22 mouse cellular contexts compared by ENCODE assay signal in genomic region chr4:24799037-24799436, GRCm38 (mm10). TPM values are rescaled to one million over a fixed set of nuclear protein-coding genes. Genes with fewer than 3 reads are reported as not detected.
DNase-seq lines count a peak whose midpoint lies in the region; ATAC-seq and TF ChIP-seq lines count a peak whose summit lies in the region.
"Had no signal": no experiment of that assay in that cellular context is flagged by ENCODE, and none has a peak within 500 bp of the region (broad histone marks: within the 10 kb centered on the region; RNA-seq: fewer than 3 reads in every experiment).

No protein-coding gene starts in this region.

- no peaks in the 10 kb centered on the region for H3K27me3 ChIP-seq in intestine, embryonic 15.5 days (replicated peaks)
- H3K27me3 ChIP-seq in intestine, postnatal 0 days (replicated peaks; ENCODE audit: control insufficient read depth, insufficient read depth, low read length): no peaks in the 10 kb centered on the region
- H3K27me3 ChIP-seq in liver, embryonic 11.5 days (replicated peaks; ENCODE audit: control insufficient read depth, insufficient read depth, low read length): no peaks in the 10 kb centered on the region
- H3K27me3 ChIP-seq: embryonic facial prominence, embryonic 13.5 days; kidney, embryonic 15.5 days; midbrain, embryonic 12.5 days; neural tube, embryonic 12.5 days had no signal

- peak; percentile 28; the same call in 1 of the 2 replicates for ATAC-seq in intestine, embryonic 15.5 days
- no peak for ATAC-seq in intestine, postnatal 0 days
- ATAC-seq in liver, embryonic 11.5 days (replicated peaks; ENCODE audit: low FRiP score): no peak
- ATAC-seq: forebrain, embryonic 14.5 days; inflammation-experienced regulatory T-cells, adult 6 months; liver, postnatal 0 days had no signal

- H3K4me1 ChIP-seq in intestine, embryonic 15.5 days (replicated peaks): no peaks in the 10 kb centered on the region
- H3K4me1 ChIP-seq in intestine, postnatal 0 days (replicated peaks; ENCODE audit: control insufficient read depth, insufficient read depth, low read length): no peaks in the 10 kb centered on the region
- H3K4me1 ChIP-seq in liver, embryonic 11.5 days (replicated peaks; ENCODE audit: control insufficient read depth, insufficient read depth, low read length): no peaks in the 10 kb centered on the region
- H3K4me1 ChIP-seq: embryonic facial prominence, embryonic 13.5 days; kidney, embryonic 15.5 days; neural tube, embryonic 12.5 days had no signal

- no peak overlapping the region for H3K9ac ChIP-seq in intestine, embryonic 15.5 days
- H3K9ac ChIP-seq in intestine, postnatal 0 days (ENCODE audit: low read depth, low read length): no peak overlapping the region
- no peak overlapping the region for H3K9ac ChIP-seq in liver, embryonic 11.5 days (ENCODE audit: low read depth, low read length)
- H3K9ac ChIP-seq: embryonic facial prominence, embryonic 13.5 days; kidney, embryonic 15.5 days; liver, postnatal 0 days; midbrain, embryonic 12.5 days; neural tube, embryonic 12.5 days had no signal

- 72% methylated on average over 6 of the region's 6 CpGs for WGBS in intestine, embryonic 15.5 days
- WGBS in intestine, postnatal 0 days: 77% methylated on average over 6 of the region's 6 CpGs
- WGBS in liver, embryonic 11.5 days: 81% methylated on average over 6 of the region's 6 CpGs

- H3K27ac ChIP-seq in intestine, embryonic 15.5 days: no peak overlapping the region
- no peak overlapping the region for H3K27ac ChIP-seq in intestine, postnatal 0 days (ENCODE audit: low read depth, low read length)
- no peak overlapping the region for H3K27ac ChIP-seq in liver, embryonic 11.5 days (ENCODE audit: low read depth, low read length)
- H3K27ac ChIP-seq: embryonic facial prominence, embryonic 13.5 days; kidney, embryonic 15.5 days; midbrain, embryonic 12.5 days; neural tube, embryonic 12.5 days had no signal

- H3K36me3 ChIP-seq in intestine, embryonic 15.5 days: no peaks in the 10 kb centered on the region
- no peaks in the 10 kb centered on the region for H3K36me3 ChIP-seq in intestine, postnatal 0 days (ENCODE audit: control insufficient read depth, insufficient read depth)
- no peaks in the 10 kb centered on the region for H3K36me3 ChIP-seq in liver, embryonic 11.5 days (ENCODE audit: control insufficient read depth, insufficient read depth, low read length)
- H3K36me3 ChIP-seq: embryonic facial prominence, embryonic 13.5 days; kidney, embryonic 15.5 days; midbrain, embryonic 12.5 days; neural tube, embryonic 12.5 days had no signal

- TF ChIP-seq CTCF in intestine, postnatal 0 days (IDR thresholded peaks at IDR 0.05; ENCODE audit: low read depth): no peak

- H3K4me3 ChIP-seq in intestine, embryonic 15.5 days (replicated peaks): no peak overlapping the region
- H3K4me3 ChIP-seq in intestine, postnatal 0 days (ENCODE audit: low read depth, low read length): no peak overlapping the region
- no peak overlapping the region for H3K4me3 ChIP-seq in liver, embryonic 11.5 days (ENCODE audit: low read depth, low read length)
- H3K4me3 ChIP-seq: embryonic facial prominence, embryonic 13.5 days; kidney, embryonic 15.5 days; midbrain, embryonic 12.5 days; neural tube, embryonic 12.5 days had no signal

- H3K4me2 ChIP-seq in intestine, embryonic 15.5 days (replicated peaks): no peak overlapping the region
- no peak overlapping the region for H3K4me2 ChIP-seq in intestine, postnatal 0 days (replicated peaks; ENCODE audit: low read depth)
- no peak overlapping the region for H3K4me2 ChIP-seq in liver, embryonic 11.5 days
- H3K4me2 ChIP-seq: embryonic facial prominence, embryonic 13.5 days; kidney, embryonic 15.5 days; midbrain, embryonic 12.5 days; neural tube, embryonic 12.5 days had no signal

- peak; percentile 74 for DNase-seq in brain, adult 2 months (ENCODE audit: low read depth, low spot score)
- DNase-seq in layer of hippocampus, postnatal 36 days: peak; percentile 16 to 27
- DNase-seq in right cerebral cortex, adult 2 months (ENCODE audit: low spot score in 2 of 2): peak; percentile 23 to 37
- DNase-seq in liver, embryonic 11.5 days (ENCODE audit: low spot score): no peak
- no peak for DNase-seq in ovary, postnatal 10 days (ENCODE audit: low spot score)
- DNase-seq: cerebellum, adult 11 months; gastrocnemius, postnatal 36 days; liver; liver, postnatal 0 days; lung, postnatal 10 days; thymus, postnatal 4 days had no signal

- H3K9me3 ChIP-seq in intestine, embryonic 15.5 days: no peaks in the 10 kb centered on the region
- no peaks in the 10 kb centered on the region for H3K9me3 ChIP-seq in intestine, postnatal 0 days (ENCODE audit: control insufficient read depth)
- no peaks in the 10 kb centered on the region for H3K9me3 ChIP-seq in liver, embryonic 11.5 days (ENCODE audit: control insufficient read depth, low read length)
- H3K9me3 ChIP-seq: embryonic facial prominence, embryonic 13.5 days; kidney, embryonic 15.5 days; midbrain, embryonic 12.5 days; neural tube, embryonic 12.5 days had no signal

RNA-seq across cellular contexts. Expression of gene Klhl32, which starts 51.9 kb away (rescaled TPM):
- 3.6 and 3.9 TPM in 2 replicates for polyA plus RNA-seq in intestine, embryonic 15.5 days (2015; fragmentation: Nextera tagmentation; extraction: Ambion mirVana)
- 2.6 and 2.8 TPM in 2 replicates for polyA plus RNA-seq in intestine, postnatal 0 days (2015; fragmentation: Nextera tagmentation; extraction: Ambion mirVana)
- total RNA-seq in layer of hippocampus, postnatal 36 days (2021): 10 to 100 TPM; 17.4 to 19.2 TPM
- polyA plus RNA-seq in liver, embryonic 11.5 days (2014; fragmentation: Nextera tagmentation; extraction: Ambion mirVana): 0.34 and 0.51 TPM in 2 replicates
- total RNA-seq: hematopoietic stem cell, adult 5-6 weeks; megakaryocyte progenitor cell, adult 5-6 weeks; monocyte, adult 5-6 weeks had no signal

Comparison
In these comparisons a context has a peak if more than half of its experiments do, and no peak if none do; other contexts are left out.
1. DNase-seq: peak in brain, adult 2 months (single experiment), layer of hippocampus, postnatal 36 days (2 of 2) and right cerebral cortex, adult 2 months (2 of 2); none in liver, embryonic 11.5 days (single experiment) and ovary, postnatal 10 days (single experiment).